Mouse (Mus musculus) erythroblast, embryonic 14.5 days (primary cell): ENCODE measurements around the gene Plaa.

Experiments used
- GATA1 ChIP-seq: IDR thresholded peaks from 2 replicates; pipeline ENCODE4 v1.6.1; 2012; ENCODE audit warnings: low read length, inconsistent platforms, mixed read lengths
- TAL1 ChIP-seq: IDR thresholded peaks from 3 replicates; pipeline ENCODE4 v1.6.1; 2012; ENCODE audit warnings: low read length, inconsistent platforms, mixed read lengths

GRCm38 (mm10) chr4:94614627-94615006 is 11.6 kb upstream of the Plaa start:
- TF ChIP-seq GATA1: no peak
- TF ChIP-seq TAL1: no peak
